Mouse (Mus musculus) CH12.LX (cell line): Measurements from ENCODE around the gene Fer. TPM values are rescaled to one million over a fixed set of nuclear protein-coding genes. Genes with fewer than 3 reads are reported as not detected.

ENCODE experiments used
- DNase-seq: peaks from one replicate; pipeline ENCODE4 v3.0.0-alpha.2; 2013; ENCODE audit errors: extremely low read depth
- H3K27ac ChIP-seq: 2 replicates; pipeline ENCODE4 v1.5.1; 2012; ENCODE audit warnings: low read depth, mild to moderate bottlenecking, control low read depth, moderate library complexity; ENCODE audit not compliant: insufficient read depth
- H3K27me3 ChIP-seq: replicated peaks from 2 replicates; pipeline ENCODE3; 2012; ENCODE audit warnings: inconsistent platforms
- H3K36me3 ChIP-seq, 2 experiments: replicated peaks in 1 of 2; 2 replicates each; pipeline versions ENCODE3 to v1.6.1; 2012; ENCODE audit warnings: inconsistent platforms in 1 of 2, low read length in 1 of 2, mild to moderate bottlenecking in 1 of 2, mixed read lengths in 1 of 2, moderate library complexity in 1 of 2; ENCODE audit not compliant: control insufficient read depth in 1 of 2, insufficient read depth in 1 of 2
- H3K4me1 ChIP-seq, 2 experiments: 2 replicates each; pipeline ENCODE4 v1.6.1; 2012; ENCODE audit warnings: inconsistent platforms in 1 of 2, moderate library complexity in 1 of 2; ENCODE audit not compliant: insufficient read depth in 2 of 2, control insufficient read depth in 1 of 2
- H3K4me2 ChIP-seq: 2 replicates; pipeline ENCODE4 v1.6.1; 2012; ENCODE audit warnings: low read depth, mild to moderate bottlenecking, control low read depth; ENCODE audit not compliant: poor library complexity, insufficient read depth, severe bottlenecking
- H3K4me3 ChIP-seq, 3 experiments: fragments of 150-350 bp in 1 of 3; sonication (generic) in 1 of 3; replicated peaks in 1 of 3; 2 replicates each; pipeline versions ENCODE3 to v1.5.1; 2011 to 2012; ENCODE audit warnings: low read depth in 2 of 3, low read length in 2 of 3, mild to moderate bottlenecking in 2 of 3, moderate library complexity in 2 of 3, control low read depth in 1 of 3, improper control_type of control experiment in 1 of 3, inconsistent platforms in 1 of 3, mixed read lengths in 1 of 3; ENCODE audit not compliant: poor library complexity in 1 of 3
- H3K79me2 ChIP-seq: replicated peaks from 2 replicates; pipeline ENCODE4 v1.6.1; 2012; ENCODE audit warnings: mild to moderate bottlenecking, moderate library complexity; ENCODE audit not compliant: control insufficient read depth, poor library complexity, insufficient read depth, severe bottlenecking; ENCODE audit errors: extremely low read depth
- H3K9ac ChIP-seq: 2 replicates; pipeline ENCODE4 v1.6.1; 2012; ENCODE audit warnings: low read depth, mild to moderate bottlenecking, control low read depth, moderate library complexity; ENCODE audit not compliant: insufficient read depth
- H3K9me3 ChIP-seq: replicated peaks from 2 replicates; pipeline ENCODE3; 2012; ENCODE audit warnings: low read length, inconsistent platforms, mixed read lengths
- BHLHE40 ChIP-seq: IDR thresholded peaks from 2 replicates; pipeline ENCODE4 v1.6.1; 2011; ENCODE audit warnings: mild to moderate bottlenecking, low read depth, low read length, improper control_type of control experiment
- CHD1 ChIP-seq: IDR thresholded peaks from 2 replicates; pipeline ENCODE4 v1.6.1; 2012; ENCODE audit warnings: low read depth, low read length, improper control_type of control experiment, inconsistent platforms
- CTCF ChIP-seq, 2 experiments: IDR thresholded peaks in 1 of 2; conservative IDR thresholded peaks in 1 of 2; 2 replicates each; pipeline ENCODE4 v1.5.1; 2011 to 2012; ENCODE audit warnings: low read depth in 2 of 2, low read length in 2 of 2, improper control_type of control experiment in 1 of 2, inconsistent platforms in 1 of 2, mild to moderate bottlenecking in 1 of 2, moderate library complexity in 1 of 2
- E2F4 ChIP-seq: IDR thresholded peaks from 2 replicates; pipeline ENCODE4 v1.6.1; 2011; ENCODE audit warnings: low read depth, low read length, improper control_type of control experiment; ENCODE audit not compliant: insufficient replicate concordance
- ELF1 ChIP-seq: IDR thresholded peaks from 2 replicates; pipeline ENCODE4 v1.6.1; 2014; ENCODE audit warnings: low read depth, mild to moderate bottlenecking, inconsistent platforms, low read length, improper control_type of control experiment
- ETS1 ChIP-seq: conservative IDR thresholded peaks from 2 replicates; pipeline ENCODE4 v1.6.1; 2012; ENCODE audit warnings: low read depth, mild to moderate bottlenecking, inconsistent platforms, low read length, improper control_type of control experiment, moderate library complexity
- GABPA ChIP-seq: IDR thresholded peaks from 2 replicates; pipeline ENCODE4 v1.6.1; 2012; ENCODE audit warnings: low read depth, low read length, improper control_type of control experiment, inconsistent platforms; ENCODE audit not compliant: insufficient replicate concordance
- KAT2A ChIP-seq: IDR thresholded peaks from 2 replicates; pipeline ENCODE4 v1.6.1; 2012; ENCODE audit warnings: low read length, improper control_type of control experiment, inconsistent platforms; ENCODE audit not compliant: insufficient replicate concordance
- MAZ ChIP-seq: IDR thresholded peaks from 2 replicates; pipeline ENCODE4 v1.6.1; 2012; ENCODE audit warnings: low read depth, mild to moderate bottlenecking, inconsistent platforms, low read length, improper control_type of control experiment, moderate library complexity
- MEF2A ChIP-seq: IDR thresholded peaks from 2 replicates; pipeline ENCODE4 v1.6.1; 2014; ENCODE audit warnings: low read depth, mild to moderate bottlenecking, inconsistent platforms, low read length, improper control_type of control experiment, borderline replicate concordance
- MXI1 ChIP-seq: IDR thresholded peaks from 2 replicates; pipeline ENCODE4 v1.6.1; 2011; ENCODE audit warnings: mild to moderate bottlenecking, low read depth, low read length, improper control_type of control experiment
- NELFE ChIP-seq: IDR thresholded peaks from 2 replicates; pipeline ENCODE4 v1.6.1; 2011; ENCODE audit warnings: low read depth, low read length, improper control_type of control experiment
- NRF1 ChIP-seq: IDR thresholded peaks from 2 replicates; pipeline ENCODE4 v1.6.1; 2014; ENCODE audit warnings: low read depth, mild to moderate bottlenecking, inconsistent platforms, low read length, improper control_type of control experiment, moderate library complexity
- POLR2A ChIP-seq: IDR thresholded peaks from 2 replicates; pipeline ENCODE4 v1.6.1; 2011; ENCODE audit warnings: low read depth, mild to moderate bottlenecking, improper control_type of control experiment, low read length
- RAD21 ChIP-seq: IDR thresholded peaks from 2 replicates; pipeline ENCODE4 v1.6.1; 2011; ENCODE audit warnings: low read depth, mild to moderate bottlenecking, low read length, improper control_type of control experiment, moderate library complexity
- RCOR1 ChIP-seq: conservative IDR thresholded peaks from 2 replicates; pipeline ENCODE4 v1.6.1; 2012; ENCODE audit warnings: low read depth, mild to moderate bottlenecking, inconsistent platforms, low read length, improper control_type of control experiment
- SIN3A ChIP-seq: IDR thresholded peaks from 2 replicates; pipeline ENCODE4 v1.6.1; 2012; ENCODE audit warnings: low read length, improper control_type of control experiment, inconsistent platforms
- SMC3 ChIP-seq: IDR thresholded peaks from 2 replicates; pipeline ENCODE4 v1.6.1; 2011; ENCODE audit warnings: low read depth, low read length, improper control_type of control experiment
- TBP ChIP-seq: conservative IDR thresholded peaks from 2 replicates; pipeline ENCODE4 v1.6.1; 2011; ENCODE audit warnings: low read depth, low read length, improper control_type of control experiment
- USF1 ChIP-seq: IDR thresholded peaks from 2 replicates; pipeline ENCODE4 v1.6.1; 2014; ENCODE audit warnings: low read depth, mild to moderate bottlenecking, inconsistent platforms, low read length, improper control_type of control experiment
- ZC3H11A ChIP-seq: IDR thresholded peaks from 2 replicates; pipeline ENCODE4 v1.6.1; 2012; ENCODE audit warnings: low read depth, mild to moderate bottlenecking, inconsistent platforms, low read length, improper control_type of control experiment
- ZKSCAN1 ChIP-seq: IDR thresholded peaks from 2 replicates; pipeline ENCODE4 v1.6.1; 2012; ENCODE audit warnings: low read depth, inconsistent platforms, low read length, improper control_type of control experiment, borderline replicate concordance
- ZMIZ1 ChIP-seq: IDR thresholded peaks from 2 replicates; pipeline ENCODE4 v1.6.1; 2012; ENCODE audit warnings: low read depth, mild to moderate bottlenecking, inconsistent platforms, low read length, improper control_type of control experiment
- ZNF384 ChIP-seq: IDR thresholded peaks from 2 replicates; pipeline ENCODE4 v1.6.1; 2012; ENCODE audit warnings: low read depth, low read length, improper control_type of control experiment, inconsistent platforms
- dilution Hi-C: fragments of 300-500 bp; cut with MboI; formaldehyde crosslinking; loops from 2 replicates; pipeline ENCODE4 v1.14.3; 2020; ENCODE audit warnings: low sequenced_read_pairs; ENCODE audit not compliant: extremely low pct_unique_long_range_greater_than_20kb, extremely low pct_ligation_motif_present
- in situ Hi-C: fragments of 300-500 bp; cut with MboI; formaldehyde crosslinking; loops from 3 replicates; pipeline ENCODE4 v1.14.3; 2019; ENCODE audit warnings: low sequenced_read_pairs, low pct_ligation_motif_present, low pct_unique_long_range_greater_than_20kb, mixed read lengths
- polyA plus RNA-seq: library from polyadenylated mRNA; unstranded; fragments of >175 nt; gene quantifications from 2 replicates; pipeline ENCODE4 v1.2.1, GENCODE M21; 2012; ENCODE audit warnings: low read depth; ENCODE audit not compliant: insufficient read length
- total RNA-seq, 2 experiments: library from RNA; depleted of rRNA; stranded (reverse); fragments of 300-350 nt in 1 of 2; fragments of >200 nt in 1 of 2; gene quantifications; 2 replicates each; pipeline ENCODE4 v1.2.3; 2012 to 2014

The Fer gene
- total and polyA plus RNA-seq, 3 experiments, result 4.3 to 4.9 (median 4.5) TPM

- Histone ChIP-seq H3K4me2 (no peak overlapping the region), H3K27me3 (no peaks in the 10 kb centered on the region), H3K79me2 (no peaks in the 10 kb centered on the region), H3K4me3 (no peak overlapping the region), H3K9me3 (no peaks in the 10 kb centered on the region), H3K27ac (no peak overlapping the region), H3K36me3 (no peaks in the 10 kb centered on the region), H3K4me1 (no peaks in the 10 kb centered on the region), H3K9ac (no peak overlapping the region)
- dilution Hi-C loops (no loop called here), in situ Hi-C loops (no loop called here)
- TF ChIP-seq ZMIZ1 (no peak), ELF1 (no peak), NELFE (no peak), MAZ (no peak), RCOR1 (no peak), ZC3H11A (no peak), CTCF (conservative IDR thresholded peaks at IDR 0.05 in 1 of 2, IDR thresholded peaks at IDR 0.05 in 1 of 2; ENCODE audit: low read depth in 2 of 2, low read length in 2 of 2) (no peak), MXI1 (no peak), E2F4 (no peak), BHLHE40 (no peak), RAD21 (no peak), CHD1 (no peak), GABPA (no peak), POLR2A (no peak), MEF2A (no peak), USF1 (no peak), ETS1 (no peak), KAT2A (no peak), SIN3A (no peak)
- DNase-seq, result no peak
These were observed 202.4 kb downstream of the Fer start for GRCm38 (mm10) chr17:64065243-64065642.

GRCm38 (mm10) chr17:64077392-64077791 is 214.5 kb downstream of the Fer start:
- H3K27ac ChIP-seq, result no peak overlapping the region
- in situ Hi-C loops, result no loop called here

More at GRCm38 (mm10) chr17:64077392-64077791, 214.5 kb downstream of the Fer start:
- Histone ChIP-seq H3K79me2 (no peaks in the 10 kb centered on the region), H3K9me3 (no peaks in the 10 kb centered on the region), H3K4me3 (no peak overlapping the region), H3K4me2 (no peak overlapping the region), H3K27me3 (no peaks in the 10 kb centered on the region), H3K4me1 (no peaks in the 10 kb centered on the region), H3K36me3 (no peaks in the 10 kb centered on the region), H3K9ac (no peak overlapping the region)
- dilution Hi-C loops, result no loop called here
- TF ChIP-seq ETS1 (no peak), MXI1 (no peak), SMC3 (no peak), MAZ (no peak), ZKSCAN1 (no peak), TBP (no peak), RAD21 (no peak), NELFE (no peak), NRF1 (no peak), ZNF384 (no peak), BHLHE40 (no peak)
- DNase-seq, result no peak
